Mouse (Mus musculus) neural tube, embryonic 15.5 days (tissue): ENCODE results near the gene Sctr. TPM values are rescaled to one million over a fixed set of nuclear protein-coding genes. Genes with fewer than 3 reads are reported as not detected.
"Not testable (repeated sequence)": the region's sequence is repeated elsewhere in the genome, so short reads cannot be mapped to it uniquely, and the experiment has no call there.

Experiments used
- ATAC-seq: fragments of 200-750 bp; cut with Nextera tagmentation; 2 replicates; pipeline ENCODE4 v1.8.0; 2017; ENCODE audit warnings: mild to moderate bottlenecking, moderate TSS enrichment, moderate library complexity; ENCODE audit not compliant: low FRiP score
- H3K27ac ChIP-seq: fragments of 300-500 bp; sonication (generic); replicated peaks from 2 replicates; pipeline ENCODE4 v1.5.1; 2015; ENCODE audit warnings: mild to moderate bottlenecking, inconsistent platforms
- H3K27me3 ChIP-seq: fragments of 300-500 bp; sonication (generic); replicated peaks from 2 replicates; pipeline ENCODE4 v1.6.1; 2015; ENCODE audit warnings: inconsistent platforms
- H3K36me3 ChIP-seq: fragments of 300-500 bp; sonication (generic); 2 replicates; pipeline ENCODE4 v1.6.1; 2015; ENCODE audit warnings: inconsistent platforms
- H3K4me1 ChIP-seq: fragments of 300-500 bp; sonication (generic); 2 replicates; pipeline ENCODE4 v1.6.1; 2015; ENCODE audit warnings: inconsistent platforms
- H3K4me2 ChIP-seq: fragments of 300-500 bp; sonication (generic); 2 replicates; pipeline ENCODE4 v1.6.1; 2015; ENCODE audit warnings: inconsistent platforms, mild to moderate bottlenecking, moderate library complexity
- H3K4me3 ChIP-seq: fragments of 300-500 bp; sonication (generic); replicated peaks from 2 replicates; pipeline ENCODE4 v1.5.1; 2015; ENCODE audit warnings: mild to moderate bottlenecking, inconsistent platforms
- H3K9ac ChIP-seq: fragments of 300-500 bp; sonication (generic); replicated peaks from 2 replicates; pipeline ENCODE4 v1.6.1; 2015; ENCODE audit warnings: mild to moderate bottlenecking, inconsistent platforms
- H3K9me3 ChIP-seq: fragments of 300-500 bp; sonication (generic); replicated peaks from 2 replicates; pipeline ENCODE4 v1.6.1; 2016; ENCODE audit warnings: inconsistent platforms
- WGBS: fragments of 180-500 bp; shearing (Covaris S2); methylation state at CpG from one replicate; pipeline ENCODE4 v1.1.7; 2015; ENCODE audit warnings: mixed read lengths; 5-methylcytosine and 5-hydroxymethylcytosine counted together
- polyA plus RNA-seq: library from polyadenylated mRNA; unstranded; fragments of >200 nt; fragmentation: Nextera tagmentation; extraction: Ambion mirVana; gene quantifications from 2 replicates; pipeline ENCODE4 v1.2.1, GENCODE M21; 2015

Gene Sctr
- polyA plus RNA-seq, 1 experiment from 2014 or later, result 0.84 TPM

DNA sequence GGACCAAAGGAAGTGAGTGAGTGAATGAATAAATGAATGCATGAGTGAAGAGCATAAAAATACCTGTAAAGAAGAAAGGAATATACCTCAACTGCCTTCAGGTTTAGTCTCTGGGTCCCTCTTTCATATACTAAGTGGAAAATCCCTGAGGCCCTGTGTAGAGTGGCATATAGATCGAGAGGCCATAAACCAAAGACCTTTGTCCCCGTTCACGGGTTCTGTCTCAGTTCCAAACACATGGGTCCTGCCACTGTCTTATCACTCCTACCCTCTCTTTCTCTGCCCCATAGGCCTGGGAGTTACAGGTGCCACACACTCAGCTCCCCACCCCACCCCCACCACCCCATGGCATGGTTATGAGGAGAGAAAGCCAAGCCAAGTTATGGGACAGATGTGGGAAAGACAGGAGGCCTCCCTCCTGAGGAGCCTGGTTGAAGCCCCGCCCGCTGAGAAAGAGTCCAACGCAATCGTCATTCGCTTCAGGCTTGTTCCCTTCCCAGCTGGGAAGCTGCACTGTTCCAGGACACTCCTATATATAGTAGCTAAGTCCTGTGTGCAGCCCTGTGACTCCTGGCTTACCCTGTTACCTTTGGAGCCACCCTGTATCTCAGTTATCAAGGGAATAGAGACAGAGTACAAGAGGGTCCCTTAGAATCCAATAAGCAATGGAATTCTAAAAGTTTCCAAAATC lies 84.3 kb downstream of the Sctr start:
- ATAC-seq, result no peak
- Histone ChIP-seq H3K4me3 (no peak overlapping the region), H3K36me3 (no peaks in the 10 kb centered on the region), H3K4me1 (no peaks in the 10 kb centered on the region), H3K9me3 (no peaks in the 10 kb centered on the region), H3K9ac (no peak overlapping the region), H3K4me2 (no peak overlapping the region), H3K27ac (no peak overlapping the region), H3K27me3 (no peaks in the 10 kb centered on the region)
- 84% methylated on average over 8 of the region's 8 CpGs for WGBS

DNA sequence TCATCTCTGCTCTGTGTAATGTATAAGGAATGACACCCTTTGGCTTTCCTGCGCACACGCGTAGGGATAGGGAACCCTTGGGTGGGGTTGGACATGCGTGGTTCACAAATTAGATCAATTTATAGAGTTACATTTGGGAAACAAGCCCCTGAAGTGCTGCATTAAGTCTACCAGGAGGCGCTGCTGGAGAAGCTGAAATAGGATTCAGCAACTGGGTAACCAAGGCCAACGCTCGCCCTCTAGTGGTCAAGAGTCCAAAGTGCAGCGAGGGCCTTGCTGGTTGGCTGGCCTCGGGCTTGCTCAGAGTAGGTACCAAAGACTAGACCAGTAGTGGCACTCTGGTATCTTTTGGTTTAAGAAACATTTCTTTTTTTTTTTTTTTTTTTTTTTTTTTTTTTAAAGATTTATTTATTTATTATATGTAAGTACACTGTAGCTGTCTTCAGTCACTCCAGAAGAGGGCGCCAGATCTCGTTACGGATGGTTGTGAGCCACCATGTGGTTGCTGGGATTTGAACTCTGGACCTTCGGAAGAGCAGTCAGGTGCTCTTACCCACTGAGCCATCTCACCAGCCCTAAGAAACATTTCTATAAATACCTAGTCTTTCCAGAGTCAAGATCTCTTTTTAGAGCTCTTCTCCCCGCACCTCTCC lies 86.9 kb downstream of the Sctr start:
- H3K4me1 ChIP-seq, H3K4me2 ChIP-seq, ATAC-seq, H3K9ac ChIP-seq, H3K4me3 ChIP-seq, H3K27ac ChIP-seq, H3K27me3 ChIP-seq, H3K36me3 ChIP-seq, H3K9me3 ChIP-seq: not testable (repeated sequence)
- 59% methylated on average over 11 of the region's 14 CpGs for WGBS

DNA sequence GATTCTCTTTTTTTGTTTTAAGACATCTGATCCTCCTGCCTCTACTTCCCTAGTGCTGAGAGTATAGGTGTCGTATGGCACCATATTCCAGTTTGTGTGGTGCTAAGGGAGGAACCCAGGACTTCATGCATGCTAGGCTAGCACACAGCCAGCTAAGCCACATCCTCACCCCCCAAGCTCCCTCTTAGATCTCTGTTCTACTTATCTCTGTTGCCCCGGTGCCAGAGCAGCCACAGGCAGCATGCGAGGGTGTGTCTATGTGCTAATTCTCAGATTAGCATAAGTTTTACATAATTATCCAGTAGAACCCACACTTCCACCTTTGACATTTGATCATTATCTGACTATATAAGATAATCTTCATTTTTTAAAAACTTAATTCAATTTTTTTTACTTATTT lies 88.2 kb downstream of the Sctr start:
- WGBS, result 80% methylated on average over 3 of the region's 3 CpGs
- Histone ChIP-seq H3K27ac (no peak overlapping the region), H3K4me2 (no peak overlapping the region), H3K4me1 (no peaks in the 10 kb centered on the region), H3K9ac (no peak overlapping the region), H3K36me3 (no peaks in the 10 kb centered on the region), H3K4me3 (no peak overlapping the region), H3K9me3 (no peaks in the 10 kb centered on the region), H3K27me3 (no peaks in the 10 kb centered on the region)
- ATAC-seq, result no peak

DNA sequence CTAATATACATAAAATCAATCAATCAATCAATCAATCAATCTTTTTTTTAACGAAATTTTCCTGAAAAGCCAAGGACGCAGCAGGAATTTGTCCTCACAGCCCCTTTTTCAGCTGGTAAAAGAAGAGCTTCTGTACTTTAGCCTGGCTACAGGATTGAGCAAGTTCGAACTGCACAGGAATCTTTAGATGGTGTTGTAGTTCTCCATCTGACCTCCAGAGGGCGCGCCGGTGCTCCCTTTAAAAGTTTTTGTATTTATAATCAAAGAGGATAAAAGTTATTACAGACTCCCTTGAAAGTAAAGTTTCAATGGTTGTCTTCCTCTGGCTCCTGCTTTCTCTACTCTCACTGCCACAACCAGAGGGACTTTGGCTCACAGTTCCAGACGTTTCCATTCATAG lies 91.6 kb downstream of the Sctr start:
- Histone ChIP-seq H3K4me2 (no peak overlapping the region), H3K9ac (no peak overlapping the region), H3K36me3 (no peaks in the 10 kb centered on the region), H3K9me3 (no peaks in the 10 kb centered on the region), H3K4me1 (no peaks in the 10 kb centered on the region), H3K27me3 (no peaks in the 10 kb centered on the region), H3K4me3 (no peak overlapping the region), H3K27ac (no peak overlapping the region)
- WGBS, result 18% methylated on average over 7 of the region's 7 CpGs
- no peak for ATAC-seq

DNA sequence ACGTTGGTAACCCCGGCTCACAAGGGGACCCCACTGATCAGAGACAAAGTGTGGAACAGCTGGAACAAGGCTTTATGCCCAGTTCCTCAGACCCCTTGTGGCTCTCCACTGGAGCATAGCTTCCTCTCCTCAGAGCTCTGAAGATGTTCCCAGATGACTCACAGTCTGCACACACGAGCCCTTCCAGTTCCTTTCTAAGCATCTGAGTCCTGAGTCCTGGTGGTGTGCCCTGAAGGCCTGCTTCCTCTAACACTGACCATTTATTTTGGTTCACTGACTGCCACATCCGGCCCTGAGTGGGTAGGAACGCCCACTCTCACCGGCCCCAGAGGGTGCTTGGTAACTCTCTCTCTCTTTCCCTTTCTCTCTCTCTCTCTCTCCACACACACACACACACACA lies 92.8 kb downstream of the Sctr start:
- H3K27me3 ChIP-seq, result no peaks in the 10 kb centered on the region
- H3K27ac ChIP-seq, result no peak overlapping the region
- no peak for ATAC-seq
- H3K36me3 ChIP-seq, result no peaks in the 10 kb centered on the region
- 69% methylated on average over 6 of the region's 6 CpGs for WGBS
- no peaks in the 10 kb centered on the region for H3K9me3 ChIP-seq
- H3K9ac ChIP-seq, result no peak overlapping the region
- no peak overlapping the region for H3K4me3 ChIP-seq
- H3K4me1 ChIP-seq, result no peaks in the 10 kb centered on the region
- no peak overlapping the region for H3K4me2 ChIP-seq

DNA sequence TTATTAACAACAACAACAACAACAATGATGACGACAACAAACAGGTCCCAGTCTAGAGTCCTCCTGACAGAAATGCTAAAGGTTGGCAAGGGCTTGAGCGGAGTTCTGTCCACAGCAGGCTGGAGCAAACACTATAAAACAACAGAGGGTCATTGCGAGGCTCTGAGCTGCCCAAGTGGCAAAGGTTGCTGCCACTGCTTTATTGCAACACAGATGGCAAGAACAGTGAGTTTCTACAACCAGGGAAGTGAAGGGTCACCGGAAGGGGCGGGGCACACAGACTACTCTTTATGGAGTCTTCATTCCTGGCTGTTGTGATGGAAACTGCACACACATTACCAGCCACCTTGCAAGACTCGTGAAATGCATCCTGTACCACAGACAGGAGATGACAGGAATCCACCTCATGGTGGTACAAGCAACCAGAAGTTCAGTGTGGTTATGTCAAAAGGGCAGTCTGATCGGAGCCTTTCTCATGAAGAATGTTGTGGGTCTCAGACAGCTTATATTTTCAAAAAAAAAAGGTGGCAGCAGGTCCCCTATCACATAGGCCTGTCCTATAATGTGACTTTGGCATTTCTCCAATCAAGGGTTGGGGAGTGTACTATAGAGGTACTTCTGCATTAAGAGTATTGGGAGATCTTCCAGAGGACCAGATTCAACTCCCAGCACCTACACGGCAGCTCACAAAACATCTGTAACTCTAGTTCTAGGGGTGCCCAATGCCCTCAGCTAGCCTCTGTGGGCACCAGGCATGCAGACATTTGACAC lies 93.9 kb downstream of the Sctr start:
- H3K9me3 ChIP-seq, result no peaks in the 10 kb centered on the region
- H3K9ac ChIP-seq, result no peak overlapping the region
- H3K27me3 ChIP-seq, result no peaks in the 10 kb centered on the region
- no peaks in the 10 kb centered on the region for H3K36me3 ChIP-seq
- no peaks in the 10 kb centered on the region for H3K4me1 ChIP-seq
- WGBS, result 72% methylated on average over 8 of the region's 8 CpGs
- H3K27ac ChIP-seq, result no peak overlapping the region
- H3K4me3 ChIP-seq, result no peak overlapping the region
- ATAC-seq, result no peak
- no peak overlapping the region for H3K4me2 ChIP-seq

DNA sequence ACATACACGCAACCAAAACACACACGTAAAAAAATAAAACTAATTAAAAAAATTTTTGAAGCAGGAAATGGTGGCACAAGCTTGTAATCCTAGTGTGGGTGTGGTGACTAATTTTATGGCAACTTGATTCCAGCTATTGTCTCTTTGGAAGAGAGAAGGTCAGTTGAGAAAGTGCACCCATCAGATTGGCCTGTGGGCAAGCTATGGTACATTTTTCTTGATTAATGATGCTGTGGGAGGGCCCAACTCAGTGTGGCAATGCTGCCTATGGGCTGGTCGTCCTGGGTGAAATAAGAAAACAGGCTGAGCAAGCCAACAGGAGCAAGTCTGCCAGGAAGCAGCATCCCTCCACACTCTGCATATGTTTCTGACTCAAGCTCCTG lies 94.5 kb downstream of the Sctr start:
- 89% methylated on average over 3 of the region's 3 CpGs for WGBS
- H3K9ac ChIP-seq, result no peak overlapping the region
- no peaks in the 10 kb centered on the region for H3K36me3 ChIP-seq
- H3K27me3 ChIP-seq, result no peaks in the 10 kb centered on the region
- no peak for ATAC-seq
- H3K9me3 ChIP-seq, result no peaks in the 10 kb centered on the region
- H3K4me2 ChIP-seq, result no peak overlapping the region
- no peak overlapping the region for H3K4me3 ChIP-seq
- no peaks in the 10 kb centered on the region for H3K4me1 ChIP-seq
- H3K27ac ChIP-seq, result no peak overlapping the region

DNA sequence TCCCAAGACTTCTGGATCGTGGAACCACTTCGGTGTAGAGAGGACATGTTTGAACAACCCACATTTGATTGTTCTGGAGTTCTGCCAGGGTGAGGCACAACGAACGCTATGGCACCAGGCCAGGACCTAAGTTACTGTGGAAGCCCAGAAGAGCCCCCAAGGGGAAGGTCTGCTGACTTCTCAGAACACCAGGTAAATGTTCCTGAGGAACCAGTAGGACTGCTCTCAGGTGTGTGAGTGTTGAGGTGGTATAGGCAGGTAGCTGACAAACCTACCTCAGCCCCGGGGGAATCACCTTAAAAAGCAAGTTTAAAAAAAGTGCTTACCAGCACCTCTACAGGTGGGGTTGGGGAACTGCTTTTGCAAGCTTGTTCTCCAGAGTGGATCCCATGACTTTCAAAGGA lies 98.9 kb downstream of the Sctr start:
- Histone ChIP-seq H3K9me3 (no peaks in the 10 kb centered on the region), H3K36me3 (no peaks in the 10 kb centered on the region)
- 71% methylated on average over 5 of the region's 5 CpGs for WGBS

DNA sequence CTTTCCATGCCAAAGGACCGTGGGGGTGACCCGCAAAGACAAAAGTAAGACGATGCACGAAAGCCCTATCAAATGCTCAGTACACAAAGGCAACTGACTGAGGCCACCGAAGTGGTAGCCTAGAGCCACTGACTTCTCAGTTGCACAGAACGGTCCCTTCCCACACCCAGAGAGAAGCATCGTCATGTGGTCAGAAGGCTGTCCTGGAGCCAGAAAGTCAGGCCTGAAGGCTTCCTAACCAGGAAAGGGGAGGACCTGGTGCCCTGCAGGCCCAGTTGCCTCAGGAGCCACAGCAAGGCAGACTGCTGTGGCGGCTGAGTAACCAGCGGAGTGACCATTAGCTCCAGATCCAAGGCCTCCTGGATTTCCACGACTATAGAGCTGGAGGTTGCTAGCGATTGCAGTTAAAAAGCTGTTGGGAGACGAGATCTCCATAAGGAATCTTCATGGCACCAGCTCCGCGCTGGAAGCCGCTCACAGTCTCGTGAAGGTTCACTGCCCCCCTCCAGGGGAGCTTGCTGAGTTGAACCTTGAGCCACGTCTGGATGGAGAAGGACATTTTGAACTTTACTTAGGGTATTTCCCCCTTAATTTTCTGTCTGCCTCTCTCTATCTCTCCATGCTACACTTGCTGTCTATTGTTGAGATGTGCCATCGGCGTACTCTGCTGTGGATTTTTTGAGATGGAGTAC lies 103.2 kb downstream of the Sctr start:
- WGBS, result 87% methylated on average over 19 of the region's 19 CpGs

More for the DNA sequence above, 98.9 kb downstream of the Sctr start:
- Histone ChIP-seq H3K4me1 (no peaks in the 10 kb centered on the region), H3K9ac (no peak overlapping the region), H3K27me3 (no peaks in the 10 kb centered on the region), H3K4me3 (no peak overlapping the region), H3K27ac (no peak overlapping the region), H3K4me2 (no peak overlapping the region)
- no peak for ATAC-seq

DNA sequence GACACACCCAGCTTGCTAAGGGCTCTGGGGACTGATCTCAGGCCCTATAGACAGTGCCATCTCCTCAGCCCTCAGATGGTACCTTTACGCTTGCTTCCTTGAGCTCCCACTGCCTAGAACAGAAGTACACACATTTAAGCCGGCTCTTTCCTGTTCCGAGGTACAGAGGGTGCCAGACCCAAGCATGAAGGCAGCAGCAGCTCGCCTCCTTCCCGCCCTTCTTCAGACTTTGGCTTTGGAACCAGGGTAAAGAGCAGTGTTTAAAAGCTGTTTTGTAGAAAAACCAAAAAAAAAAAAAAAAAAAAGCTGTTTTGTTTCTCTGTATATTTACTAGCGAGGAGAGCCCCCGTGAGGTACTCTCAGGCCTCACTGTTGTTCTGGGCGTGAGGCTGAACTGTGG lies 105.1 kb downstream of the Sctr start:
- 0 out of 2 replicates have a peak, but pooled peaks cover 3% of the 10 kb centered on the region for H3K4me1 ChIP-seq
- H3K27me3 ChIP-seq, result no peaks in the 10 kb centered on the region
- H3K9ac ChIP-seq, result no peak overlapping the region
- H3K4me2 ChIP-seq, result no peak overlapping the region
- no peaks in the 10 kb centered on the region for H3K9me3 ChIP-seq
- H3K36me3 ChIP-seq, result peaks cover 39% of the 10 kb centered on the region
- no peak overlapping the region for H3K4me3 ChIP-seq
- 85% methylated on average over 8 of the region's 8 CpGs for WGBS
- 0 out of 2 replicates have a peak overlapping the region, but pooled peaks have one; percentile 37 for H3K27ac ChIP-seq
- no peak for ATAC-seq

More for the DNA sequence above, 103.2 kb downstream of the Sctr start:
- Histone ChIP-seq H3K4me1 (no peaks in the 10 kb centered on the region), H3K9ac (no peak overlapping the region), H3K27me3 (no peaks in the 10 kb centered on the region), H3K36me3 (peaks cover 27% of the 10 kb centered on the region), H3K4me2 (no peak overlapping the region), H3K27ac (no peak overlapping the region), H3K9me3 (no peaks in the 10 kb centered on the region), H3K4me3 (no peak overlapping the region)
- no peak for ATAC-seq

DNA sequence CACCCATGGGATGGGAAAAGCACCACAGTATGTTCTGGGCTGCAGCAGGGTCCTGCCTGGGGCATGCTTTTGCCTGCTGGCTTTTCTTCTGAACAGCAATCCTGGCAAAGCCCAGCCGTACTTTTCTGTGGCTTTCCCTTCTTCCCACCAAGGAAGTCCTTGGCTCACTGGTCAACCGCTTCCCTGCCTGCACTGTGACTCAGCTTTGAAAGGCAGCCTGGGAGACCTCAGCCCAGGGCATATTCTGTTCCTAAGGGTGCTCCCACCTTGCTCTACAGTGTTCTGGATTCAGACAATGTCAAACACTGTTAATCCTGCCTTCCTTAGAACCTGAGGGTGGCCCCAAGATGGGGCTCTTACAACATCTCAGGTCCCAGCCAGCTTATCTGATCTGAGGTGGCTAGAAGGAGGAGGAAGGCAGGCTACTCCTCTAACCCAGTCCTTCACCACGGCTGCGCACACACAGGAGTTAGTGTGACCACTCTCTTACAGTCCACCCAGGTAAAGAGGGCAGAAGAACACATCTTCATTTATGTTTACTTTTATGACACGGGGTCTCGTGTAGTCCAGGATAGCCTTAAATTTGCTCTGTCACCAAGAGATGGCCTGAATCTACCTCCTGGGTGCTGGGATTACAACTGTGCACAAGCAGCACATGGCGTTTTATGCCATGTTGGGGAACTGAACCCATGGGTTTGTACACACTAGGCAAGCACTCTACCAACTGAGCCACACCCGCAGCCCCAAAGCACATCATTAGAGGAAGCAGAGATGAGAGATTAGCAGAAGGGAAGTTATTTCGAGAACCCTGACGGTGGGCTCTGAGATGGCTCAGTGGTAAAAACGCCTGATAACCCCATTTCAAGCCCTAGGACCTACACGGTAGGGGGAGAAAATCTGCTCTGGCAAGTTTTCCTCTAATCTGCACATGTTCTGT lies 105.8 kb downstream of the Sctr start:
- 90% methylated on average over 12 of the region's 12 CpGs for WGBS
- H3K27me3 ChIP-seq, result no peaks in the 10 kb centered on the region
- H3K4me3 ChIP-seq, result no peak overlapping the region
- no peak overlapping the region for H3K9ac ChIP-seq
- 0 out of 2 replicates have a peak, but pooled peaks cover 3% of the 10 kb centered on the region for H3K4me1 ChIP-seq
- H3K9me3 ChIP-seq, result no peaks in the 10 kb centered on the region
- ATAC-seq, result no peak
- H3K4me2 ChIP-seq, result no peak overlapping the region
- peak overlapping the region; percentile 37; the same call in 1 of the 2 replicates for H3K27ac ChIP-seq
- H3K36me3 ChIP-seq, result peaks cover 39% of the 10 kb centered on the region
